Mouse (Mus musculus): Measurements from ENCODE around the gene Gfm1.

- TF ChIP-seq CTCF (IDR thresholded peaks at IDR 0.05; ENCODE audit: extremely low read depth, insufficient read depth, low read length) (no peak), POLR2A (IDR thresholded peaks at IDR 0.05; ENCODE audit: extremely low read depth, insufficient read depth, low read length) (peak; percentile 59; the same call in 1 of the 2 replicates)
Observed at GRCm38 (mm10) chr3:67463450-67464372, 33.8 kb downstream of the Gfm1 start, which contains the start of gene Lxn.
